Mouse (Mus musculus): ENCODE measurements around the gene Ebf1.

GRCm38 (mm10) chr11:44761128-44761996, 144.2 kb downstream of the Ebf1 start:
- TF ChIP-seq POLR2A (IDR thresholded peaks at IDR 0.05; ENCODE audit: low read depth, low read length): no peak
- no peak for TF ChIP-seq CTCF (IDR thresholded peaks at IDR 0.05; ENCODE audit: extremely low read depth, insufficient read depth, insufficient read length, insufficient replicate concordance)
